Mouse (Mus musculus) E14TG2a.4 (cell line): ENCODE data around the gene Crip3.

Source experiments
- CTCF ChIP-seq: conservative IDR thresholded peaks from 2 replicates; pipeline ENCODE4 v1.5.1; 2014; ENCODE audit warnings: low read length
- POU5F1 ChIP-seq: IDR thresholded peaks from 2 replicates; pipeline ENCODE4 v1.6.1; 2014; ENCODE audit warnings: low read length, borderline replicate concordance

DNA sequence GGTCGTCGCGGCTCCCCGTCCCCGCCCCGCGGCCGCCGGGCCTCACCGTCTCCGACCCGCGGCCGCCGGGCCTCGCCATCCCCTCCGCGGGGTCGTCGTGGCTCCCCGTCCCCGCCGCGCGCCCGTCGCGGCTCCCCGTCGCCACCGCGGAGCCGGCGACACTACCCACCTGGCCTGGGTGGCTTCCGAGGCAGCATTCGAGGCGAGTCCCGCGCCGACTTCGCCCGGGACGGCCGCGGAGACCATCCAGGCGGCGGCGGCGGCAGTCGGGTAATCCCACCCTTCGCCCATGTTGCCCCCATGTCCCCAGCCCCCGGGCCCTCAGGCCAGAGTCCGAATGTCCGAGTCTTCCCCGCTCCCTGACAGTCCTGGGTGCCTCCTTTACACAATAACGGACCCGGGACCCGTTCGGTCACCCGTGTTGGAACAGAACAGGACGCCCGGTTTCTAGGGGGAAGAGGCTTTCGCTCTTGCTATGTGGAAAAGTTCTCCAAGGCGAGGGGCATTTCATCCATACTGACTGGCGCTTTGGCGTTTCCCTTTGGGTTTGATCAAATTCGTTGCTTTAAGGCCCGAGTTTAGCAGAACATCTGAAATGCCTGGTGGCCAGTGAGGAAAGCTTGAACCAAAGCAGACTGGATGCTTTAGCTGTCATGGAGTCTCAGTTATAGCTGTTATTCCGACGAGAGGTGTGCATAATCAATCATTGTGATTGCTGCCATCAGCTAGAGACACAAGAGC, 44.5 kb upstream of the Crip3 start:
- no peak for TF ChIP-seq CTCF
- TF ChIP-seq POU5F1, result no peak
